In genomic region chr4:135240329-135240728, GRCm38 (mm10) we compare ENCODE assay signal across 10 mouse cellular contexts. TPM values are rescaled to one million over a fixed set of nuclear protein-coding genes. Genes with fewer than 3 reads are reported as not detected.
A peak's percentile ranks its signal among the peaks of the same experiment; 100 is the strongest.
DNase-seq lines count a peak whose midpoint lies in the region; ATAC-seq and TF ChIP-seq lines count a peak whose summit lies in the region.
"Had no signal": no experiment of that assay in that cellular context is flagged by ENCODE, and none has a peak within 500 bp of the region (broad histone marks: within the 10 kb centered on the region; RNA-seq: fewer than 3 reads in every experiment).

No protein-coding gene starts in this region.

- ATAC-seq in kidney, embryonic 15.5 days (replicated peaks; ENCODE audit: low FRiP score), result no peak
- ATAC-seq in activated CD4-positive, CD25-positive, alpha-beta regulatory T cell, adult 4 months, result peak; percentile 46
- no peak for ATAC-seq in liver, embryonic 14.5 days (ENCODE audit: insufficient read depth)
- ATAC-seq: lung, postnatal 0 days had no signal

- no peak overlapping the region for H3K4me3 ChIP-seq in kidney, embryonic 15.5 days (replicated peaks)
- H3K4me3 ChIP-seq in liver, embryonic 14.5 days (ENCODE audit: insufficient read depth in 1 of 2, low read depth in 2 of 2, low read length in 2 of 2), result no peak overlapping the region

- WGBS in kidney, embryonic 15.5 days, result 76% methylated on average over 3 of the region's 3 CpGs
- WGBS in liver, embryonic 14.5 days (ENCODE audit: insufficient replicate concordance), result 42% methylated on average over 3 of the region's 3 CpGs

- peaks cover 70% of the 10 kb centered on the region for H3K4me1 ChIP-seq in kidney, embryonic 15.5 days
- H3K4me1 ChIP-seq in liver, embryonic 14.5 days (replicated peaks; ENCODE audit: control insufficient read depth in 2 of 2, insufficient read depth in 2 of 2, low read length in 1 of 2), result peaks cover 50 to 69% of the 10 kb centered on the region in 2 experiments

- peak overlapping the region; percentile 83 for H3K27ac ChIP-seq in kidney, embryonic 15.5 days
- peak overlapping the region; percentile 37 for H3K27ac ChIP-seq in liver, embryonic 14.5 days

- TF ChIP-seq CTCF in liver, embryonic 14.5 days (IDR thresholded peaks at IDR 0.05; ENCODE audit: low read depth), result no peak

- H3K9ac ChIP-seq in kidney, embryonic 15.5 days, result no peak overlapping the region
- no peak overlapping the region for H3K9ac ChIP-seq in liver, embryonic 14.5 days (replicated peaks)

- H3K27me3 ChIP-seq in kidney, embryonic 15.5 days, result no peaks in the 10 kb centered on the region
- no peaks in the 10 kb centered on the region for H3K27me3 ChIP-seq in liver, embryonic 14.5 days (ENCODE audit: control insufficient read depth, insufficient read depth, low read length)

- peaks cover 29% of the 10 kb centered on the region for H3K36me3 ChIP-seq in kidney, embryonic 15.5 days
- peaks cover 31% of the 10 kb centered on the region for H3K36me3 ChIP-seq in liver, embryonic 14.5 days (replicated peaks; ENCODE audit: control insufficient read depth, insufficient read depth, low read depth)

- no peaks in the 10 kb centered on the region for H3K9me3 ChIP-seq in kidney, embryonic 15.5 days (replicated peaks)
- no peaks in the 10 kb centered on the region for H3K9me3 ChIP-seq in liver, embryonic 14.5 days (ENCODE audit: control insufficient read depth, low read length)

- no peak for DNase-seq in kidney, postnatal 25 days
- peak; percentile 54 for DNase-seq in CD4-positive helper T cell, adult 2 months (ENCODE audit: low read depth, low spot score)
- DNase-seq in liver, embryonic 14.5 days (ENCODE audit: low read depth in 3 of 3, low spot score in 3 of 3), result no peak
- no peak for DNase-seq in Muller cell, postnatal 12 days (ENCODE audit: inconsistent ontology term)
- DNase-seq in MN1 (ENCODE audit: low spot score), result no peak
- DNase-seq: cerebellum, adult 8-10 months; thymus, postnatal 14 days had no signal

- no peak for TF ChIP-seq EP300 in liver, embryonic 14.5 days (IDR thresholded peaks at IDR 0.05; ENCODE audit: low read depth)

- no peak overlapping the region for H3K4me2 ChIP-seq in kidney, embryonic 15.5 days
- peak overlapping the region; percentile 3; the same call in 1 of the 2 replicates for H3K4me2 ChIP-seq in liver, embryonic 14.5 days (ENCODE audit: low read depth)

RNA-seq across cellular contexts. Expression of gene Clic4, which starts 32.3 kb away (rescaled TPM):
- 200 TPM in 2 replicates for polyA plus RNA-seq in kidney, embryonic 15.5 days (2015; fragmentation: Nextera tagmentation; extraction: Ambion mirVana)
- polyA plus RNA-seq in activated CD4-positive, CD25-positive, alpha-beta regulatory T cell, adult 4 months (2017; shearing (Covaris generic)), result 1 to 10 TPM; 4.5 to 8.8 TPM
- polyA plus RNA-seq in liver, embryonic 14.5 days (2012; rRNA removed), result 29.7 and 40.8 TPM in 2 replicates
- polyA plus RNA-seq in liver, embryonic 14.5 days (2014; fragmentation: Nextera tagmentation; extraction: Ambion mirVana), result 65.8 and 76.5 TPM in 2 replicates
